Comparison of ENCODE assay signal across 13 mouse cellular contexts in the genomic region with DNA sequence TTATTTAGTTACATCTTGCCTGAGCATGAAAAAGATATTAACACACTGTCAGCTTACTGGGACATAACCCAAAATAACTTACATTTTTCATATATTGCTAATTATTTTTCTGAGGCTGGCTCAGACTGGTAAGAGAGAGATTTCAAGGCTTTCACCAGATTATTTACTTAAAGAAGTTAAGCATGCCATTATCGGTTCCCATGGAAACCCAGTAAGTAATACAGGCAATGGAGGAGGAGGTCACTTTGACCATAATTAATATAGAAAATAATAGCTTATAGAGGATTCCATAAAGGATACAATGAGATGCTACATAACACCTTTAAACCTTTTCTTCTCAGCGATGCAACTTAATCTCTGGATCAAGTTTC.
"Had no signal": no experiment of that assay in that cellular context is flagged by ENCODE, and none has a peak within 500 bp of the region (broad histone marks: within the 10 kb centered on the region; RNA-seq: fewer than 3 reads in every experiment).

No protein-coding gene starts in this region.

- ATAC-seq: intestine, postnatal 0 days had no signal

- H3K9ac ChIP-seq: liver, embryonic 15.5 days; neural tube, embryonic 15.5 days had no signal

- H3K4me2 ChIP-seq: liver, embryonic 11.5 days; liver, embryonic 15.5 days; neural tube, embryonic 15.5 days had no signal

- H3K27me3 ChIP-seq: liver, embryonic 15.5 days; neural tube, embryonic 15.5 days had no signal

- DNase-seq: kidney, adult 8-10 months; kidney, postnatal 25 days; lung, adult 2 months; right cerebral cortex, adult 18-20 months; right cerebral cortex, postnatal 25 days; thymus, postnatal 36 days had no signal

- H3K4me3 ChIP-seq: left cerebral cortex, adult 2 months; limb, embryonic 10.5 days; liver, embryonic 15.5 days; myocyte; neural tube, embryonic 15.5 days had no signal

- H3K4me1 ChIP-seq: liver, embryonic 15.5 days had no signal

- H3K27ac ChIP-seq: left cerebral cortex, adult 2 months; limb, embryonic 10.5 days; liver, embryonic 15.5 days; neural tube, embryonic 15.5 days had no signal

- H3K36me3 ChIP-seq: limb, embryonic 10.5 days; liver, embryonic 15.5 days; neural tube, embryonic 15.5 days had no signal

- H3K9me3 ChIP-seq: limb, embryonic 10.5 days; liver, embryonic 15.5 days; neural tube, embryonic 15.5 days had no signal
